Mouse (Mus musculus) cerebellum, adult 18-20 months (tissue): ENCODE measurements around the gene Frmd5.

Source experiments
- DNase-seq, 2 experiments: peaks; one replicate each; pipeline ENCODE4 v3.0.0; 2021

Gene Frmd5

GRCm38 (mm10) chr2:121761281-121761795, 45.5 kb downstream of the Frmd5 start:
- no peak for DNase-seq

DNA sequence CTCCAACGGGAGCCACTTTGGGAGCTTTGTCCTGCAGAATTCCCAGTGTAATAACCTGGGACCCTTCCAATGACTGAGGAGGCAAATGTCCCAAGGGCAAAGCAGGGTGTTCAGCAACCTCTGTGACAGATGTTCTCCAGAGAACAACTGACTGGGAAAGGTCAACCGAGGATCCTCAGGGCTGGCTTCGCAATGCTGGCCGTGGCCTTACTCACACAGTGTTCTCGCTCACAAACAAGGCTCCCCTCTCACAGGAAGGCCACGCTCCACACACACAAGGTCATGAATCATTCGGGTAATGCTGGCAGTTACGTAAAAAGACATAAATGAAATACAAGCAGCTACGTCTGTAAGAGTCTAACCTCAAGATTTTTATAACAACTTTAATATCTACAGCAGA, 46.2 kb downstream of the Frmd5 start:
- DNase-seq = no peak

DNA sequence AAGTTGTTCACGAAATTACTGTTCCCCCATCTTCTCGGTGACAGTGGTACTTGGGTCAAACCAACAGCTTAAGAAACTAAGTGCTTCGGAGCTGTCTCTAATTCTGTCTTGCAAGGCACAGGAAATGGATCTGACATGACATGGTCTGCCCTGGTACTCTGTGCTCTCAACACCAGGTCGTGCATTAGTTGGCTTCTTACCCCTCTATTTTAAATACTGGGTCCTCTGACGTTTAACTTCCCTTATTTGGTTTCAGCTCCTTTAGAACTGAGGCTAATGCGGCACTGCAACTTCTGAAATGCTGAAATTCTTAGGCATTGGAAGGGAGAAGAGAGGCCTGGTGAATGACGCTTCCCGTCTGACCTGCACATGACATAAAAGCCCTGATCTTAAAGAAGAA, 48.6 kb downstream of the Frmd5 start:
- no peak for DNase-seq

DNA sequence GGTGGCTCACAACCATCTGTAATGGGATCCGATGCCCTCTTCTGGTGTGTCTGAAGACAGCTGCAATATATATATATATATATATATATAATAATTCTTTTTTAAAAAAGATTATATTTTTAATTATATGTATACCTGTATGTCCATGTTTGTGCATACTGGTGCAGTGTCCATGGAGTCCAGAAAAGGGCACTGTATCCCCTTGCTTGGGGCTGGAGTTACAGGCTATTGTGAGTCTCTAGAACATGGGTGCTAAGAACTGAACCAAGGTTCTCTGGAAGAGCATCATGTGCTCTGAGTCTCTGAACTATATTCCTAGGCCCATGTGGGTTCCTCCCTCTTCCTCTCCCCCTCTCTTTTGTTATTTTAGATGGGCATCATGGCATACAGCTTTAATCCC, 50.6 kb downstream of the Frmd5 start:
- DNase-seq = no peak

GRCm38 (mm10) chr2:121755056-121755455, 51.8 kb downstream of the Frmd5 start:
- no peak for DNase-seq

DNA sequence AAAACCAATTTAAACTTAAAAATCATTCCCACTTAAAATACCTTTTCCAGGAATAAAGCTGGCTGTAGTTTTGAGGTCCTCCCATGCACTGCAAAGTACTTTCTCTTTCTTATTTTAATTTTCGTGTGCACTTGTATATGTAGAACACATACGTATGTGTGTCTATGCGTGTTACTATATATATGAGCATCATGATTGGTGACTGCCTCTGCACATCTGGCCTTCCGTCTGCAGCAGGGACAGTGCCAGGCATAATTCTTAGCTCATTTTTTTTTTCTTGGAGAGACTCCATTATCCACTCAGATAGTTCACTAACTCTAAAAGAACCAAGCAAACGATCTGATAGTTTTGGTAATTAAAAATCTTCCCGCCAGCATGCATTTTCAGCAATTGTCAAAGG, 56.8 kb downstream of the Frmd5 start:
- no peak for DNase-seq

DNA sequence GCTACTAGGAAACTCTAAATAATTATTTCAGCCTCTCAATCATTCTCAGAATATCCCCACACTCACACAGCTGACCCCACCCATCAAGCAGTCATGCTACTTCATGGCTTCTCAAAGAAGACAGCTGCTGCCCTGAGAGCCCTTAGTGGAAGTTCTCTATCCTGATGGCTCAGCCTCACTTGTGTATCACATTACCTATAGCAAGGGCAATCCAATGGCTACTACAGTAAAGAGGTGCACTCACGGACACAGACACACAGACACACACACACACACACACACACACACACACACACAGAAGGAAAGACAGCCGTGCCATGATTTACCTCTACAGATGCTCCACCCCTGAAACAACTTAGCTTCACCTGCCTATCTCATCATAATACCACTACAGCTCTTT, 65.7 kb downstream of the Frmd5 start:
- no peak for DNase-seq

- no peak for DNase-seq
These were observed 67.5 kb downstream of the Frmd5 start for GRCm38 (mm10) chr2:121739410-121739809.

DNA sequence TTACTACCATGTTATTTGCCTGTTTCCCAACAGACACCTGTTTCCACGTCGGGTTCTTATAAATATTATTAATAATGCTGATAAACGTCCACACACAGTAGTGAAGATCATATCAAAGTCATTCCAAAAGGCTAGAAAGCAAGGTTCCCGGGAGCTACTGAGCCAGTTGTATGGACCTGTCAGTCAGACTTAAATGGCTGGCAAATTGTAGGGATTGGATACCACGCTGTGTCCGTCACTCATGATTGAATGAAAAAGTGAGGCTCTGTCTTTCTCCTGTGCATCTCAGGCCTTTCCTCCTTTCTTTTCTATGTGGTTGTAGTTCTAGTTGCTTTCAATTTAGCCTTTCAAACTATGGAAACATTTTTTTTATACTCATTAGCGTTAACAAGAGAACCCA, 73.5 kb downstream of the Frmd5 start:
- DNase-seq = no peak

- DNase-seq = no peak
These were observed 76.4 kb downstream of the Frmd5 start for GRCm38 (mm10) chr2:121730486-121730885.

GRCm38 (mm10) chr2:121728907-121729575, 77.8 kb downstream of the Frmd5 start:
- DNase-seq = no peak

DNA sequence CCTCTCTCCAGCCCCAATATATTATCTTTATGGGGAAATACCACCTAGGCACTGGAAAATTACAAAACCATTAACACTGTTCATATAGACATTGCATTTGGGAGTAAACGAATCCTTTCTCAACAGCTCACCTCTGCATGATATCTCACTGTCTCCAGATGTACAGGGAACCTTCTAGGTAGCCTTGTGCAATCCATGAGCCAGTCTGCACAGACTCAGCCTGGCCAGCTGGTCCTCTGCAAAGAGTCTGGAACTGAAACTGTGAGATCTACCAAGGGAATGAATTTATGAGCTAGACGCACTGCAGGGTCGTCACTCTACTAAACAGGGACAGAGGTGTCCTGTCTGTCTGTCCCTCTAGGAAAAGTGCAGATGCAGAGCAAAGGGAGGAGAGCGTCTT, 82.0 kb downstream of the Frmd5 start:
- no peak for DNase-seq

- DNase-seq = no peak
These were observed 83.1 kb downstream of the Frmd5 start for GRCm38 (mm10) chr2:121723796-121724195.

DNA sequence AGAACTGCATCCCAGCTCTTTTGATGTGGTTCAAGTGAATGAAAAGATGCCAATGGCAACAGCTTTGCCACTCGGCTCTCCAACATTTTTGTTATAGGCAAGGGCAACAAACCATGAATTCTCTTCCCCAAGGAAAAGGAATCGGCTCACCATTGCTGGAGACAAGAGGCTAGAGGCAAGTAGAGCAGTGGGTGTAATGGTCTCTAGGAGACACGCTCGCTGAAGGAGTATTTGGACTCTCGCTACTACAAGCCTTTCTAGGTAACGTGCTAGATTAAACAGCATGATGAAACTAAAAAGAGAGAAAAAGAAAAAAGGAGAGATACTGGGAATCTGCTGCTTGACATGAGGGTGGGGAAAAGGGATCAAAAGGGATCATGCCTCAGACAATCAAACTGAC, 87.9 kb downstream of the Frmd5 start:
- DNase-seq = no peak

DNA sequence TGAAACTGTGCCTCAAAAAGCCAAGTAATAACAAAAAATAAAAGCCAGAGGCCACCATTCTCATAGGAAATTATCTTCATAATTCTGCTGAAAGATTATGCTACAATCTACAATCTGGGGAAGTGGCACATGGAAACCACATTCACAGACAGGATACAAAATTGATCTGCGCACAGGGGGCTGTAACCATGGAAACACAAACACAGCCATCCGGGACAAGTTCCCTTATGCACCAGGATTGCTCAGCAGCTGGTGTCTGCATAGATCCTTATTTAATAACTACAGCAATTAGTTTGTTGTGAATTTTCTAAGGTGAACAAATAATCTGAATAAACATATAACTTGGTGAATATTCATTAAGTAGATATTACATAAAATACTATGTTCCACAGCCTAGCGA, 89.8 kb downstream of the Frmd5 start:
- DNase-seq = no peak

DNA sequence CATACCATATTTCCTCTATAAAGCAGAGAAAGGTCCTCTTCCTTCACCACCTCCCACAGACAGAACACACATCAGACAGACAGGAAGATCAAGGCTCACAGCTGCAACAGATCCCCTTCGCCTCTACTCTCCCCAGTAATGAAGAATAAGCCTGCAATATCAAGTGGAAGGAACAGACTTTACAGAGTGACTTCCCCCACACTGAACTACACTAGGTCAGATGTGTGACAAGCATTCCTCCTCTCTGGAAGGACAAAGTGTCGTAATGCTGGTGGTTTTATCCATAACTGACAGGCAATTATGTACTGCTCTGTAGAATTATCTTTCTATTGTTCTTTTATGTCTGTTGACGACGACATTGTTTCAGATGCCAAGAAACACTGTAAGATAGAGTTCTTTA, 93.3 kb downstream of the Frmd5 start:
- no peak for DNase-seq

DNA sequence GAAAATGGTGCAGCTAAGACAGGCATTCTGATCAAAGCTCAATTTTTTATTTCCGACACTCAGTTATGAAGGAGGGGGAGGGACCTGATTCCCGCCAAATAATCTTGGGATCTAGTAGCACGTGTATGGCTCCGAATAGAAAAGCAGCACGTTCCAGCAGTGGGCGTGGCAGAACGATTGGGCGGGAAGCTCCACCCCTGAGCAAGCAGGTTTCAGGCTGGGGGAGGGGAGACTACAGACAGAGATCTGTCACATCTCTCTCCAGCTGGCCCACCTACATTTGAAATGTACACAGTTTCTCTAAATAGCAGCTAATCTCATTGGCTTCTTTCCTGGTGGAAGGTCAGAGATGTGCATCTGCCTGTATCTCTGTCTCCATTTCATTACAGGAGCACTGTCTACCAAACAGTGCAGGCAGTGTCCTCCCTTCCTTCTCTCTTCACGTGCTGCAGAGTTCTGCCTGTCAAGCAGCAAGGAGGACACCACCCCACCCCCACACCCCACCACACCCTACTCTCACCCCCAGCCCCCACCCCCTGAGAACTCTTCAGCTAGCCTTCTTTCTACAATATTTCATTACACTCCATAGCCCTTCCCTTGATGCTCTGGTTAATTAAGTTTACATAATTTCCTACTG, 95.0 kb downstream of the Frmd5 start:
- peak in 1 of 2 experiments; percentile 16 for DNase-seq

DNA sequence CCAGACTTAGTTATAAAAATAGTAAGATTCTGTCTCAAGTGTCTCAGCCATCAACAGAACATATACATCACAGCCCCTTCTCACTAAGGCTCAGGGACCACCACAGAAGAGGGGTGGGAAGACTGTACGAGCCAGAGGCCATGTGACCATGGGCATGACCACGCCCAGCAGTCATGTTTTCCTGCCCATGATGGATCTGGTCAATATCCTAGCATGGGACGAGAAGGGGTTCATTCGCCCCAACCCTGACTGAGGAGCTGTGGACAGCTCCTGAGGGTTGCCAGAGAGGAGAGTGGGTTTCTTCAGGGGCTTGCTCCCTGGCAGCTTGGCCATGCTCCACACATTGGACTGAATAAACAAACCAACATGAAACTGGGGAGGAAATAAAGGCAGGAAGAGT, 97.8 kb downstream of the Frmd5 start:
- DNase-seq = no peak

DNA sequence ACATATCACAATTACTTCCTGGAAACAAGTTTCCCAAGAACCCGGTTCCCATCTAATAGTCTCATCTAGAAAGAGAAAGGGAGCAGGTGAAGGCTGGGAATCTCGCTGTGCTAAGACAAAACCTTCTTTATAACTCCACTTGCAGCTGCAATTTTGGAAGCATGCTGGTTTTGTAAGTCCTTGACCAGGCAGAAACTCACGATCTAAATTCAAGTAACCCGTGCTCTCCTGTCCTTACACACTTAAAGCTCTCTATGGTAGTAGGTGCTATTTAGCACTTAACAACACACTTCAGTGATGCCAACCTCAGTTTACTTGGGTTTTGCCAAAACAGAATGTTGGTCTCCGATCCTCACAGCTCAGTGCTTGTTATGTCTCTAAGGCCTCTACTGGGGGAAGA, 99.4 kb downstream of the Frmd5 start:
- DNase-seq = no peak

- no peak for DNase-seq
These were observed 101.1 kb downstream of the Frmd5 start for GRCm38 (mm10) chr2:121705756-121706155.

GRCm38 (mm10) chr2:121699331-121699730, 107.6 kb downstream of the Frmd5 start:
- DNase-seq = no peak

DNA sequence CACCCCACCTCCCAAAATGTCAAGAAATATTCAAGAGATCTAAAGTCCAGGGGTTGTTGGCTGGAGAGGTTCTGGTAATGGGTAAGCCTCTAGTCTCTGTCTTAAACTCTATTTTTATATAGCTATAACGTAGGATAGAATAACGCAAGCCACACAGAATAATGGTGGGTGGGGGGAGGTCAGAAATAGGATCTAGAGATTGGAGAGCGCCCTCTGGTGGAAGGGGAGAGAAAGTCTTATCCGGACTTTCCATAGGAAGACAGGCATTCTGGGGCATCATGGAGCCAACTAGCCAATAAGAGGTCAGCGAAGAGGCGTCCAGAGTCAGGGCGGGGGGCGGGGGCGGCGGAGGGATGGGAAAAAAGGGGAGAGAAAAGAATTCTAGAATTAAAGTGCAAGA, 111.5 kb downstream of the Frmd5 start:
- DNase-seq = no peak

- DNase-seq = no peak
These were observed 118.8 kb downstream of the Frmd5 start for GRCm38 (mm10) chr2:121688107-121688506.

DNA sequence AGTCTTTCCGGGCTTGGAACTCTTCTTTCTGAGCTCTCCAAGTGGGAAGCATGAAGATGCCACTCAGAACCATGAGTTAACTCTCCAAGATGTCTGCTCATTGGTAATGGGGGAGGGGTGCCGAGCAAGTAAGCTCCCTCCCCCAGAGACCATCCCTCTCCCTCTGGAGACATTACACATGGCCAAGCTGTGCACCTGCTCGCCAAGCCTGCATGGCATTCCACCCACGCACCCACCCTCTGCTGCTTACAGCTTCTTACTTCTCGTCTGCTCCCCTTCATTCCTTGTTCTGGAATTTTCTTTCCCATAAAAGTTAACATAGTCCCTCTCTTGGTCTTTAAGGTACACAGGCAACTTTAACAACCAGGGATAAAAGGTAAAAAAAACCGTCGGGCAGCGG, 123.3 kb downstream of the Frmd5 start:
- no peak for DNase-seq

DNA sequence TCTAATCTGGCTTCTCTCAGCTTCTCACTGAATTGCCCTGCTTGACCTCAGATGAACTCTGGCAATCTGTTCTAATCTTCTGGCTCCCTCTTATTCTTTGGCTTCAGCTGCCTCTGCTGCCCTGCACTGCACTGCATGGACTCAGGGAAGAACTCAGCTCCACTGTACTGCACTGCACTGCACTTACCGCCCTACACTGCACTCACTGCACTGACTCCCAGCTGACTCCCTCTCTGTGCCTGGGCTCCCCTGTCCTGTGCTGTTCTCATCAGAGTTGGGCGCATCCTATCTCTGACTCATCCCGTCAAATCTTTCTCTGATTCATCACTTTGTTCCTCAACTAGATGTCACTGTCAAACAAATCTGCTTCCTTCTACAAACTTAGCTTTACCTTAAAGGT, 124.5 kb downstream of the Frmd5 start:
- no peak for DNase-seq
